Mouse (Mus musculus) heart, adult 2 months (tissue): Measurements from ENCODE around the gene Sytl2.

Source experiments
- CTCF ChIP-seq: fragments of 200-600 bp; IDR thresholded peaks from 2 replicates; pipeline ENCODE4 v1.8.1; 2022; ENCODE audit warnings: antibody characterized with exemption, mild to moderate bottlenecking, moderate library complexity
- EP300 ChIP-seq: fragments of 200-500 bp; IDR thresholded peaks from 2 replicates; pipeline ENCODE4 v1.6.1; 2011; ENCODE audit warnings: low read depth, low read length, control low read depth; ENCODE audit not compliant: insufficient read depth

GRCm38 (mm10) chr7:90395073-90395472, 93.0 kb downstream of the Sytl2 start:
- TF ChIP-seq CTCF (no peak), EP300 (no peak)
